Mouse (Mus musculus) fat pad, adult 2 months (tissue): ENCODE measurements around the gene Abhd16a.

Experiments
- DNase-seq: peaks from one replicate; pipeline ENCODE4 v3.0.0-alpha.2; 2011; ENCODE audit warnings: low read depth, low spot score; ENCODE audit errors: extremely low read depth

Abhd16a gene

DNA sequence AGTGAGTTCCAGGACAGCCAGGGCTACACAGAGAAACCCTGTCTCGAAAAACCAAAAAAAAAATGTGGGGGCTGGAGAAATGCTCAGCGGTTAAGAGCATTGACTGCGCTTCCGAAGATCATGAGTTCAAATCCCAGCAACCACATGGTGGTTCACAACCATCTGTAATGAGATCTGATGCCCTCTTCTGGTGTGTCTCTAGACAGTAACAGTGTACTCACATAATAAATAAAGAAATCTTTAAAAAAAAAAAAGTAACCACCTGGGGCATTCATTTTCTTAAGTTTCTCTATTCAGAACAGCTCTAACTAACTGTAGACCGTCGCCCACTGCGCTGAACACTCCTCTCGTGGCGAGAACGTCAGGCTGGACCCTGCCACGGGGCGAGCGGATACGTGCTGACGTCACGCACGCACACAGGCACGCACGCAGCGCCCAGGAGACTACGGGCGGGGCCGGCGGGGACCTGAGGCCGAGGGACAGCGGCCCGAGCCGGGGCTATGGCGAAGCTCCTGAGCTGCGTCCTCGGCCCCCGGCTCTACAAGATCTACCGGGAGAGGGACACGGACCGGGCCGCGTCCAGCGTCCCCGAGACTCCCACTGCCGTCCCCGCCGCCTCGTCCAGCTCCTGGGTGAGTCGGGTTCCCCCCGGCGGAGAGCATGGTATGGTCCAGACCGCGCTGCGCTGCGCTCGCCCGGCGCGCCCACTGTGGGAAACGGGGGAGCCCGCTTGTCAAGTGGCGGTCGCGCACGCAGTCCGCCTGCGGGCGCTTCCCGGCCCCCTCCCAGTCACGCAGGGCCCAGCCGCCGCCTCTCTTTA lies at the start of gene Abhd16a:
Gene Abhd16a, plus strand, starts transcription at position 439 of the 820 bp plus-strand sequence.
- no peak for DNase-seq

- no peak for DNase-seq
These were observed 45.3 kb upstream of the Abhd16a start for GRCm38 (mm10) chr17:35043794-35044193.

- DNase-seq, result no peak
These were observed 43.9 kb upstream of the Abhd16a start for GRCm38 (mm10) chr17:35044904-35045806.

GRCm38 (mm10) chr17:35045807-35046680 lies 43.0 kb upstream of the Abhd16a start:
- no peak for DNase-seq

- DNase-seq, result peak; percentile 69
These were observed 42.2 kb upstream of the Abhd16a start, which contains the start of gene Msh5 for GRCm38 (mm10) chr17:35046681-35047455. TSS of gene Msh5 (minus strand) at chr17:35046745.

DNA sequence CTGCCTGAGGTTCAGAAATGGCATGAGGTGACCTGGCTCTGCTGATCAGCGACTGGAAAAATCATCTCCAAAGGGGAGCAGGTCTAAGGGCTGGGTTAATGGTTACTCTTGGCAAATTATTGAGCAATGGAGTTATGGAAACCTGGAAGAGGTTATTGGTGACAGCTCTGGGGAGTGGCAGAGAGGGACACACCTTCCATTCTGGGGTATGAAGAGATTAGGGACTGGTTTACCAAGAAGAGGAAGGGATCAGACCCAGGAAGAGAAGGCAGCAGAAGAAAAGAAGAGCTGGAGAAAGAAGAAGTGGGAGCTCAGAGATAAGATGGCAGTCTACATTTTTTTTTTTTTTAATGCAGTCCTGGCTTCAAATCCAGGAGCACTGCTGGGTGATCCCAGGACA lies 41.4 kb upstream of the Abhd16a start:
- DNase-seq, result no peak

DNA sequence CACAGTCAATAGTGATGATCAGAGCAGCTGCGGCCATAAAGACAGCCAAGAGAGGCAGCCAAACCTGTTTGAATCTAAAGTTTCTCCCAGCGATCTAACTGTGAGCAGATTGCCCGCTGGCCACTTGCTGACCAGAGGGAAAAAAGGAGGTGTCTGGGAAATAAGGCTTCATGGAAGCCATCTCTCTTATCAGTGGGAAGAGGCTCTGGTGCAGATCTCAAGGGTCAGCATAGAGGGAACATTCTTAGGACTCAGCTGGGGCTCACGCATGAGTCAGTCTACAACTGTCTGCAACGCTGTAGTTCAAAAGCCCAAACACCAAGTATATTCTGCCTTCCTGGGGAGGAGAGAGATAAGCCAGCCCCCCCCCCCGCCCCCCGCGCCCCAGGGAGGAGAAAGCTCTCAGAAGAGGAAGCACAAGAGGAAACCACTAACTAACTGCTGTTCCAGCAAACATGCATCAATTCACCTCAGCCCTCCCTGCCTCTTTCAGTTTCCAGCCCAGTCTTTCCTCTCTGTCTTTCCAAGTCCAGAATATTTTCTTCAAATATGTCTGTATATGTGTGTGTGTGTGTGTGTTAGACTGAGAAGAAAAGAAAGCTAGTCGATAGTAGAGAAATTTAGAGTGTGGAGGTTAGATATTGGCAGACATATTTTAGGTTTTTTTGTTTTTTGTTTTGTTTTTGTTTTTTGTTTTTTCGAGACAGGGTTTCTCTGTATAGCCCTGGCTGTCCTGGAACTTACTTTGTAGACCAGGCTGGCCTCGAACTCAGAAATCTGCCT lies 40.7 kb upstream of the Abhd16a start:
- DNase-seq, result no peak

GRCm38 (mm10) chr17:35048932-35049440 lies 40.1 kb upstream of the Abhd16a start:
- DNase-seq, result no peak

DNA sequence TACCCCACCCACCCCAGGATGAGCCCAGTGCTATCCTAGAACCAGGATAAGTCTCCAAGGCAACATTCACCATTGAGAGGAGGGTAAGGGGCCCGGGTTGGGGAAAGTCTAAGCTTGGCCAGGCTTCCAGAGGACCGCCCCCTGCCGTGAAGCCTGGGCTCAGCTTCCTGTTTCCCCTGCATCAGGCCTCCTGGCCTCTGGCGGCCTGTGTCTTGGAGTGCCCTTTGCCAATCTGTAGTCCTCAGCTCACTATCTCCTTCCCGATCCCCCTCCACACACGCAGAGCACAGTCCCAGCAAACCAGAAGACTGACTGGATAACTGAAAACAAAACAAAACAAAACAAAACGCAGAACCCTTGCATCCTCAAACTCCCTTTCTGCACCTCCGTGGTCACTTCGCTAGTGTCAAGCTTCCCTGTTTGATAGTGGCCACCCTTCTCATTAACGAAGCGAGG lies 39.5 kb upstream of the Abhd16a start, which contains the start of gene Clic1:
Gene Clic1, plus strand, starts transcription at position 406 of the 456 bp plus-strand sequence.
- no peak for DNase-seq

DNA sequence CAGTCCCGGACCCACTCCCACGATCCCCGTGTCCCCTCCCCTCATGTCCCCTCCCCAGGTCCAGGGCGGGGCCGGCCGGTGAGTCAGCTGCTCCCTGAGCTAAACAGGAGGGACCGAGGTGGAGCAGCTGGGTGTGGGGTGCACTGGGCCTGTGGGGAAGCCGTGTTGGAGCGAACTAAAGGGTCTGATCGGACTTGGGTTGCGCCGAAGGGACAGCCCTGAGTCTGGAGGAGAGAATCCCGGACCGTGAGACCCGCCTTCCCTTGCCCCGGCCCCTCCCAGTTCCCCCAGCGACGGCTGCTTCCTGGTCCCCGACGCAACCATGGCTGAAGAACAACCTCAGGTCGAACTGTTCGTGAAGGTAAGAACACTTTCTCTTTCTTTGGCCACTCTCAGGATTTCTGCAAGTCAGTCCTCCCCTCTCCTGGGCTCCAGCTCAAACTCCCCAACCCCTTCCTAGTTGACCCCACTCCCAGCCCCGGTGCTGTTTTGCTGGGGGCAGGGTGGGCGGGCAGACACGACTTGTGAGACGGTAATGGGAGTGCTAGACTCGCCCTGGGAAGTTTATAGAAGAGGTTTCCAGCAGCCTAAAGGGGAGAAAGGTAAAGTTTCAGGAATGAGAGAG lies 38.8 kb upstream of the Abhd16a start:
- DNase-seq, result no peak

GRCm38 (mm10) chr17:35051156-35052086 lies 37.6 kb upstream of the Abhd16a start:
- no peak for DNase-seq

DNA sequence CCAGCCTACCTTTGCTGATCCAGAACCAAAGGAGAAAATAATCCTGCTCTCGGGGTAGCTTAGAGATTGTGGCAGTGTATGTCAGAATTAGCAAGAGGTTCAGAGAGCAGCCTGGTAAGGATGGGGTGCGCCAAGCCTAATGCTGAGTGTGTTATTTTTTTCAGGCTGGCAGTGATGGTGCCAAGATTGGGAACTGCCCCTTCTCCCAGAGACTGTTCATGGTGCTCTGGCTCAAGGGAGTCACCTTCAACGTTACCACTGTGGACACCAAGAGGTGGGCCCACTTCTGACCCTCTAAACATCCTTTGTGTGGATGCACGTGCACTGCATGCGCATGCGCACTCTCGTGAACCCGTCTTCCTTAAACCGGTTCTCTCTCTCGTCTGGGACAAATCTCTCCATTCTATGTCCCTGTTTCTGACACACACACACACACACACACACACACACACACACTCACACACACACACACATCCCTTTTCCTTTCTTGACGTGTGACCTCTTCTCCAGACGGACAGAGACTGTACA lies 36.7 kb upstream of the Abhd16a start:
- DNase-seq, result no peak

GRCm38 (mm10) chr17:35055691-35056495 lies 33.2 kb upstream of the Abhd16a start:
- no peak for DNase-seq

- DNase-seq, result no peak
These were observed 32.0 kb upstream of the Abhd16a start for GRCm38 (mm10) chr17:35057090-35057489.

DNA sequence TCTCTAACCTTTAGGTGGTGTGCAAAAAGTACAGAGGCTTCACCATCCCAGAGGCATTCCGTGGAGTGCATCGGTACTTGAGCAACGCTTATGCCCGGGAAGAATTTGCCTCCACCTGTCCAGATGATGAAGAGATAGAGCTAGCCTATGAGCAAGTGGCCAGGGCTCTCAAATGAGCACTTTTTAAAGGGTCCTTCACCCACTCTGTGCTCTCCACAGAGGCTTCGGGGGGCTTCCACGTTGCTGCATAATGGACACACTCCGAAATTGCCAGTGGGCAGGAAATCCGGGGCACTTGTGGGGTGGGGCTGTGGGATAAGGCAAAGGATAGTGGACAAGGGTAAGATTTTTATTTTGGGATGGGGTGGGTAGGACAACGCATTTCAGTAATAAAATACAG lies 30.7 kb upstream of the Abhd16a start:
- DNase-seq, result no peak
